Mouse (Mus musculus) embryo, embryonic 9.5 days (tissue): Measurements from ENCODE around the gene Tbc1d17.

Experiments used
- DNase-seq: peaks from one replicate; pipeline ENCODE4 v3.0.0-alpha.2; 2017; ENCODE audit errors: extremely low spot score

The Tbc1d17 gene

DNA sequence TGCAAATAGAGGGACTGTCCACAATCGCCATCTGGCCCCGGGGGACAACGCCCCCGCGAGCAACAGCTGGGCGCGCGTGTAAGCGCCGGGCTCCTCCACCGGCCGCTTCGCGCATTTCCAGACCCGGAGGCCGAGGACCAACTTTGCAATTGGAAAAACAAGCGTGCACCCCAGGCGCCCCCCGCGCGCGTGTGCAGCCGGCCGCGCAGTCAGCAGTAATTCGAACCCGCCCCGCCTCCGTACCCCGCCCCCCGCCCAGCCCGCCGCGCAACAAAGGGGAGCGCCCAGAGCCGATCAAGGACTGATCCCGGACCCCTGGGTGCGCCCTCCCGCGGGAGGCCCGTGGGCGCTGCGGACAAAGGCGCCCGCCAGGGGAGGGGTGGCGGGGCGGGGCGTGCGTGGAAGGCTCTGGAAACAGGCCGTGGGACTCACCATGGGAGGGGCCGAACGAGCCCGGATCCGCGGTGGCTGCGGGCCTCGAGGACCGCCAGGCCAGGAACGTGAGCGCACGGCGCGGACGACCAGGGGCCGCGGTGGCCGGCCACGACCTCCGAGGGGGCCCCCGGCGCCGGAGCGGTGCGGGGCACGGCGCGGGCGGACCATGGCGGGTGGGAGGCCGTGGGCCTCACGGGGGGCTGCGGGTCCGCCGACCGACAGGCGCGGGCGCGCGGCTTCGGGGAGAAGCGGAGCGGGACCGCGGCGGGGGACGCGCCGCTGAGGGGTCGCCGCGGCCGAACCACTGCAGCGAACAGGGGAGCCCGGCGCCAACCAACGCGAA is 20.2 kb upstream of the Tbc1d17 start:
- peak; percentile 80 for DNase-seq

DNA sequence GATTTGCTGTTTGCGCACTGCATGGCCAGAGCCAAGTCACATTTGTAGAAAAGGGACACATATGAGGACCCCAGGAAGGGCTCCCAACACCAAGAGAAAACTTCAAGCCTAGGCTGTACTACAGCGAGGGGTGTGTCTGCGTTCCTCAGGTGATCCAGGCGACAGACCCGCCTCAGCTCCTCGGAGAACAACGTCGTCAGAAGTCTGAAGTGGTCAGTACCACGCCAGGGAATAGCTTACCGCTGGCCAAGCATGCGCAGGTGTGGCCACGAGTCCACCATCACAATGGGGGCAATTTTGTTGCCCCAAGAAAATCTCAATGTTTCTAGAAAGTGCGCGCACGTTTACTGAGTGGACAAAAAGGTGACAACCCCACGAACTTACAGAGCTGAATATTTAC is 19.6 kb upstream of the Tbc1d17 start:
- DNase-seq = no peak

DNA sequence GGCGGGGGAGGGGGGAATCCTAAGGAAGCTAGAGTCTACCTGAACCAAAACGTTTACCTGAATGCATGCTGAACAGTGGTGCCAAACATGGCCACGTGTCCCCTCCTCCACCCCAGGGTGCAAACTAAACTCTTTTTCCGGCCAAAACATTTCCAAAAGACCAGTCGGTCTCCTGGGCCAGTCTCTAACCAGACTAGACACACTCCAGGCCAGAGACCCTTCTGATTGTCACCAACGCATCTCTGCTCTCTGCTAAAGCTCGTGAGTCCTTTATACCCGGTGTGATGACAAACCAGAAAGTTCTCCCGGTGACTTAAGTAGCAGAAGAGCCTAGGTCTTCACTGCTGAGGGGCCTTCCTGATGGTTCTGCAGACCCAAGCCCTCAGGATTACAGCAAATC is 18.9 kb upstream of the Tbc1d17 start:
- no peak for DNase-seq

GRCm38 (mm10) chr7:44867010-44867702 is 18.3 kb upstream of the Tbc1d17 start:
- no peak for DNase-seq

DNA sequence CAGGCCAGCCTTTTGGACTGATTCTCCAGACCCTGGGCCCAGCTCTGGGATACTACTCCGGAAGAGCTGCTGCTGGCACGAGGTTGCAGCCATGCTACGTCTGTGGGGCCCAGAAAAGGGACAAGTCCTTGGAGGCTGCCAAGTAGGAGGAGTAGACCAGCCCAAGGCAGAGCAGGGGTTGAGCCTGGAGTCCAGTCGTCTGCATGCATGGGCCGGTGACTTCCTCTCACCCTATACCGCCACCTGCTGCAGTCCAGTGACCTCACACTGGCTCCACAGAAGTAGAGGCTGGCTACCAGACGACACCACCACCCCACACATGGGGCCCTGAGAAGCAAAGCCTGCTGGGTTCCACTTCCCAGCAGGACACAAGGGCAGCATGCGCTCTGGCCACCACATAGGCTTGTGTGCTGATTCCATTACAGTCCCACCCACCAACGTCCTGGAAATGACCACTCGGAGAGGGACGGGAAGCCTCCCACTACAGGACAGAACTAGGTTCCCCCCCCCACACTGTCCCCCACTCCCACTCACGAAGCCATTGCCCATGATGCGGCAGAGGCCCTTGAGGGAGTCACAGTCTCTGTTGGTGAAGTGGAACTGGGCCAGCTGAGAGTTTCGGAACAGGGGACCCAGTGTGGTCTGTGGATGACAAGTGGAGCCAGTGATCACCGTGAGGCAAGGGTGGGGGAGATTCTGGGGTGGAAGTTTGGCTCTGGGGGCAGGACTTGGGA is 17.6 kb upstream of the Tbc1d17 start:
- no peak for DNase-seq

- no peak for DNase-seq
These were observed 16.0 kb upstream of the Tbc1d17 start for GRCm38 (mm10) chr7:44864595-44865542.

- DNase-seq = no peak
These were observed 15.2 kb upstream of the Tbc1d17 start for GRCm38 (mm10) chr7:44863982-44864494.

DNA sequence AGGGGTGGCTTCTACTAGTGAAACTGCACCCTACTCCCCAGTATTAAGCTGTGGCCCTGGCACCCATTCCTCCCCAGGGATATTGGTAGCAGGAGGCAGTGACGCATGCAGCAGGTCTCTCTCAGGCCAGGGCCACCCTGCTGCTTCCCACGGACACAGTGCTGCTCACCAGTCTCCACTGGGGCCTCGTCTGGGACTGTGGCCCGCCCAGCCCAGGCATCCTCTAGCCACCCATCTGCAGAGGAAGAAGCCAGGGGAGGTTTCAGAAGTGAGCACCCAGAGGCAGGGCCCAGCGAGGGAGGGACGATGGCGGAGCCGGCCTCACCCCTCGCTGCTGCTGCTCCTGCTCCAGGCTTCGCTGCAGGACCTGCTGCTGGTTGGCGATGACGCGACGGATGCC is 14.3 kb upstream of the Tbc1d17 start:
- no peak for DNase-seq

GRCm38 (mm10) chr7:44862434-44862833 is 13.6 kb upstream of the Tbc1d17 start:
- no peak for DNase-seq

- no peak for DNase-seq
These were observed 12.5 kb upstream of the Tbc1d17 start for GRCm38 (mm10) chr7:44861429-44861816.

GRCm38 (mm10) chr7:44860576-44861428 is 11.9 kb upstream of the Tbc1d17 start:
- peak; percentile 82 for DNase-seq

- DNase-seq = no peak
These were observed 11.0 kb upstream of the Tbc1d17 start for GRCm38 (mm10) chr7:44859896-44860295.

DNA sequence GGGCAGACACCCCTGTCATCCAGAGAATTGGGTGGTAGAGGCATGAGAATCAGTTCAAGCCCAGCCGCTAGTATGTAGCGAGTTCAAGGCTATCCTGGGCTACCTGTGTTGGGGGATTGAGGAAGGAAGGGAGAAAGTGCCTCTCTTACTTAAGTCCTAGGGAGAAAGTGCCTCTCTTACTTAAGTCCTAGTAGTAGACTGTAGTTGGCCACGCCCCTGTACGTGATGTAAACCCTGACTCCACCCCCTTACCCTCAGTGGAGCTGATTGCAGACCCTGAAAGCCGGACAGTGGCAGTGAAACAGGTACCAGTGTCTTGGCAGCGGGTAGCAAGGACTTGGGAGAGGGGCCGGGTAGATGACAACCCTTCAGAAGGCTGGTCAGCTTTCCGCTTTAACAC is 9.0 kb upstream of the Tbc1d17 start:
- DNase-seq = peak; percentile 45

GRCm38 (mm10) chr7:44857042-44857552 is 8.2 kb upstream of the Tbc1d17 start, which contains the start of gene Pnkp:
Pnkp (plus strand) TSS chr7:44857139.
- DNase-seq = peak; percentile 90

DNA sequence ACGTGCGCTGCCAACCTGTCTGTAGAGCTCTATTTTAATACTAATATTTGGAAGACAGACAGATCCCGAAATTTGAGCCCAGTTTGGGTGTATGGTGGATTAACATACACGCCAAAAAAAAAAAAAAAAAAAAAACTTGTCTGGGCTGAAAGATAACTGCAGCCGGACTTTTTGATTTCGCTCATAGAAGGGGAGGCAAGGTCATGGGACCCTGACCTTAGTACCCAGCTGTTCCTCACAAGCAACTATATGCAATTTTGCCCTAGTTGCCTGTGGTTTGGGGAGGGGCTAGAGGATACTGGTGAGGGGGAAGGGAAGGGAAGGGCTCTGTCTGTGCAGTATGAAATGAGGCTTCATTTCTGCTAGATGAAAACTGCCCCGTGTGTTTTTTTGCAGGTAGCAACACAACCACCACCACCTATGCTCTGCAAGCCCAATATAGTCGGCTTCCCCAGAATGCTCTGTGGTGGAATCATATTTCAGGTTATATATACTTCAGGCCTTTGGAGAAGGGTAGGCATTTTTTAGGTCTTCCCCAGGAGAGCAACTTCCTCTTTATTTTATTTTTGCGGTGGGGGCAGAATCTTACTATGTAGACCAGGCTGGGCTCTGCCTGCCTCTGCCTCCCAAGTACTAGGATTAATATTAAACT is 7.5 kb upstream of the Tbc1d17 start:
- DNase-seq = no peak

- no peak for DNase-seq
These were observed 6.2 kb upstream of the Tbc1d17 start for GRCm38 (mm10) chr7:44855036-44855435.

DNA sequence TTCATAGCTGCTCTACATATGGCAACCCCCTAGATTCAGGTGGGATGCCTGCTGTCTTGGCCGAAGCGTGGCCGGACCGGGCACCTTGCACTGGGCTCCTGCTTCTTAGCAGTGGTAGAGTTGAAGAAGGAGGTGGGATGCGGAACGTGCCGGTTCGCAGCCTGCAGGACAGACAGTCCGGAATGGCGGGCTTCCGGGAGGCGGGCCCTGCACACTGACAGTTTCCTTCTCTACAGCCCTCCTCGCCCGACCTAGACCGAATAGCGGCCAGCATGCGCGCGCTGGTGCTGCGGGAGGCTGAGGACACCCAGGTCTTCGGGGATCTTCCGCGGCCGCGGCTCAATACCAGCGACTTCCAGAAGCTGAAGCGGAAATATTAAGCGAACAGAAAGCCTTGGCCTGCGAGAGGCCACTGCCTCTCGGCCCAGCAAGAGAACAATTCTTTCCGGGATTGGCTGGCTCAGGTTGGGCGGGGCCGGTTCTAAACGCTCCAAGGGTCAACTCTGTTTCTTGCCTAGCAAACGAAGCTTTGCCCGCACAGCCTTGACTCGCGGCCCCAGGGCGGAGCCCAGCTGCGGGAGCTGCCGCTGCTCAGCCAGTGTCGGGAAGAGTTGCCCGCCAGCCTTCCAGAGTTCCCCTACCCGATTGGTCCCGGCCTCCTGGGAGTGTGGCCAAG is 5.6 kb upstream of the Tbc1d17 start:
- DNase-seq = peak; percentile 82

- no peak for DNase-seq
These were observed 4.9 kb upstream of the Tbc1d17 start for GRCm38 (mm10) chr7:44853596-44854355.
